Mouse (Mus musculus) ES-Bruce4 (cell line): ENCODE results near the gene Diaph2. TPM values are rescaled to one million over a fixed set of nuclear protein-coding genes. Genes with fewer than 3 reads are reported as not detected.

Source experiments
- H3K27ac ChIP-seq: 2 replicates; pipeline ENCODE4 v1.5.1; 2012; ENCODE audit warnings: low read length, inconsistent platforms; ENCODE audit not compliant: insufficient read depth
- H3K27me3 ChIP-seq: 2 replicates; pipeline ENCODE4 v1.6.1; 2012; ENCODE audit warnings: mild to moderate bottlenecking, low read length, inconsistent platforms; ENCODE audit not compliant: control insufficient read depth, poor library complexity, insufficient read depth, severe bottlenecking
- H3K36me3 ChIP-seq: 2 replicates; pipeline ENCODE4 v1.6.1; 2012; ENCODE audit warnings: inconsistent platforms, mild to moderate bottlenecking, low read length, moderate library complexity; ENCODE audit not compliant: control insufficient read depth, poor library complexity, insufficient read depth, severe bottlenecking
- H3K4me1 ChIP-seq: one replicate; pipeline ENCODE4 v1.8.1; 2011; ENCODE audit warnings: low read length; ENCODE audit not compliant: control insufficient read depth, insufficient read depth
- H3K4me3 ChIP-seq: 2 replicates; pipeline ENCODE4 v1.5.1; 2011; ENCODE audit warnings: low read depth, mild to moderate bottlenecking, low read length
- H3K9ac ChIP-seq: 2 replicates; pipeline ENCODE4 v1.6.1; 2012; ENCODE audit warnings: low read depth, mild to moderate bottlenecking, inconsistent platforms; ENCODE audit not compliant: poor library complexity, severe bottlenecking
- H3K9me3 ChIP-seq: replicated peaks from 2 replicates; pipeline ENCODE4 v1.6.1; 2012; ENCODE audit warnings: mild to moderate bottlenecking, low read length, inconsistent platforms; ENCODE audit not compliant: control insufficient read depth, poor library complexity, insufficient read depth, severe bottlenecking
- CTCF ChIP-seq: IDR thresholded peaks from one replicate; pipeline ENCODE4 v1.8.1; 2011; ENCODE audit warnings: low read depth, low read length
- EP300 ChIP-seq: IDR thresholded peaks from 2 replicates; pipeline ENCODE4 v1.6.1; 2011; ENCODE audit warnings: low read depth, low read length; ENCODE audit not compliant: insufficient read depth
- POLR2A ChIP-seq: IDR thresholded peaks from one replicate; pipeline ENCODE4 v1.8.1; 2011; ENCODE audit warnings: low read length; ENCODE audit not compliant: insufficient read depth
- polyA plus RNA-seq: library from polyadenylated mRNA; stranded (reverse); fragments of >200 nt; gene quantifications from 2 replicates; pipeline ENCODE4 v1.2.4, GENCODE M21; 2011; ENCODE audit warnings: low read depth; ENCODE audit not compliant: missing spikeins, insufficient read depth, insufficient read length

Diaph2 gene
- polyA plus RNA-seq, 1 experiment = 26.3 TPM

DNA sequence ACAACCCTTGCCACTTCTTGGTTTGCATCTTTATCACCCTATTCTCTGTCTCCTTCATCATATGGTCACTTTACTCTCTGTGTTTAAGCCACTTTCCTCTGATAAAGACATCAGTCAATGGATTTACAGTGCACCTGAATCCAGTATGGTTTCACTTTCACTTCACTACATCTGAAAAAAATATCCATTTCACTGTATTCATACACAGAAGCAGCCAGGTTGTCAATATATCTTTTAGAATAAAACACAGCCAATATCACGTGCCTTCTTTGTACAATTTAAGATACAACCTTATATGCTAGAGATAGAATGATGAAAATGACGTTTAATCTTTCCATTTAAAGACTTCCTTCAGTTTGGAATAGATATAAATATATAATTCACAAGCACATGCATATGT lies 673.6 kb downstream of the Diaph2 start:
- no peaks in the 10 kb centered on the region for H3K9me3 ChIP-seq
- no peaks in the 10 kb centered on the region for H3K36me3 ChIP-seq
- no peak overlapping the region for H3K9ac ChIP-seq
- no peaks in the 10 kb centered on the region for H3K4me1 ChIP-seq
- H3K4me3 ChIP-seq = no peak overlapping the region
- no peak for TF ChIP-seq EP300
- no peak for TF ChIP-seq POLR2A
- TF ChIP-seq CTCF = no peak
- H3K27me3 ChIP-seq = no peaks in the 10 kb centered on the region
- no peak overlapping the region for H3K27ac ChIP-seq

DNA sequence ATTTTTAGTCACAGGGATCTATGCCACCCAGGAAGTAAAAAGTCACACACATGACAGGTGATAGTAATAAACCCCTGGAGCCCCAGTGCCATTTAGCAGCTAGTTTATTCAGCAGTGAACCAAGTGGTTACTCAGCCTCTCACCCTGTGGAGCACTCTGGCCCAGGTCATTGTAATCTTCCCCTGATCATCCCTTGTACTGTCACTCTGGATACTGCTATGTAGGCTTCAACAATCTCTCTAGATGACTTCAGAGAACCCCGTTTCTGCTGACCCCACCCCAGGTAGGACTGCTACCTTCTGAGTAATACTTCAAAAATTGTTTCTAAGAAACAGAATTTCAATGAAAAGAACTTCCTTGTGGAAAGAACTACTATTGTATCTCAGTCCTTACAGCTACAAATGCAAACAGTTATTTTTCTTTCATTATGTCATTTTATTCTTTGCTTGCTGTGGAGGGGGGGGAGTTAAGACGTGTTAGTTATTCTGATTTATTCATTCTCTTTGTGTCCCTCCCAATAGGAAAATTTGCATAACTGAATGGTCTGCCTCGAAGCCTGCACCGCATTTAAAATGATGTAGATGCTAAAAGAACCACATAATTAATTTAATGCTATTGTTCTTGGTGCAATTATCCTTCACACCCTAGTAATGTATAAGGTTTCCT lies 702.4 kb downstream of the Diaph2 start:
- no peaks in the 10 kb centered on the region for H3K4me1 ChIP-seq
- TF ChIP-seq POLR2A (no peak), EP300 (no peak), CTCF (no peak)
- no peaks in the 10 kb centered on the region for H3K27me3 ChIP-seq
- H3K27ac ChIP-seq = no peak overlapping the region
- no peaks in the 10 kb centered on the region for H3K36me3 ChIP-seq
- no peaks in the 10 kb centered on the region for H3K9me3 ChIP-seq
- H3K4me3 ChIP-seq = no peak overlapping the region
- H3K9ac ChIP-seq = no peak overlapping the region

DNA sequence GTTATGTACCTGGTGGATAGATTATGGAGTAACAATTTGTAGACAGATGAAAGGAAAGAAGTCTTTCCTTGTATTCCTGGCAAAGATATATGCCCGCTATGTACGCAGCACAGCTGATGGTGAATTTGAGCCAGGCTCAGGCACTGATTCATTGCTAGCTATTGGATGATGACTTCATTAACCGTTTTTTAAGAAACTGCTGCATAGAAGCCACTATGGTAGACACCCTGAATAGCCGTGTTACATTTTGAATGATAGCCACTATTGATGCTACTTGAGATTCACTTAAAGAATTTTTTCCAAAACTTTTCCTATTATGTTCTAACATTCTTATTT lies 702.9 kb downstream of the Diaph2 start:
- Histone ChIP-seq H3K9ac (no peak overlapping the region), H3K27me3 (no peaks in the 10 kb centered on the region), H3K4me3 (no peak overlapping the region), H3K4me1 (no peaks in the 10 kb centered on the region), H3K27ac (no peak overlapping the region), H3K9me3 (no peaks in the 10 kb centered on the region), H3K36me3 (no peaks in the 10 kb centered on the region)
- no peak for TF ChIP-seq POLR2A

DNA sequence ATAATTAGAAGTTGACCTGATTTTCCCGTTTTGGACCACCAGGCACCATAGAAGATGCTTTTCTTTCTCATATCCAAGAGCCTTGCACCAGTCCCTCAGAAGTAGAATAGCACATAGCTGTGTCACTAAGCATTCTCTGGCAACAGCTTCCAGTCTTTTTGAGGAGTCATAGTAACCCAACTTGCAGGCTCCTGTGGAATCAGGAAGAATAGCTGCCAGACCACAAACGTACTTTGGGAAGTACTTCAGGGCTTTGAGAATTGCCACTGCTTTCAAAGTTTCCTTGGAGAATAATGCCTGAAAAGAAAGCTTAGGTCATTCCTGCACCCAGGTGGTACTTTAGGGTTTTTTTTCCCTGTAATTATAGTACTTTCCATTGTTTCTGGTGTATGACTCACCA lies 723.6 kb downstream of the Diaph2 start:
- Histone ChIP-seq H3K27ac (no peak overlapping the region), H3K27me3 (no peaks in the 10 kb centered on the region), H3K36me3 (no peaks in the 10 kb centered on the region), H3K9ac (no peak overlapping the region), H3K4me3 (no peak overlapping the region), H3K4me1 (no peaks in the 10 kb centered on the region), H3K9me3 (no peaks in the 10 kb centered on the region)
- TF ChIP-seq CTCF (no peak), POLR2A (no peak), EP300 (no peak)

GRCm38 (mm10) chrX:130480877-130481276 lies 731.3 kb downstream of the Diaph2 start:
- H3K4me3 ChIP-seq = no peak overlapping the region
- TF ChIP-seq EP300 = no peak
- TF ChIP-seq POLR2A = no peak
- TF ChIP-seq CTCF = no peak
- H3K9me3 ChIP-seq = no peaks in the 10 kb centered on the region
- H3K27ac ChIP-seq = no peak overlapping the region
- no peak overlapping the region for H3K9ac ChIP-seq
- no peaks in the 10 kb centered on the region for H3K4me1 ChIP-seq
- H3K27me3 ChIP-seq = no peaks in the 10 kb centered on the region
- H3K36me3 ChIP-seq = no peaks in the 10 kb centered on the region

DNA sequence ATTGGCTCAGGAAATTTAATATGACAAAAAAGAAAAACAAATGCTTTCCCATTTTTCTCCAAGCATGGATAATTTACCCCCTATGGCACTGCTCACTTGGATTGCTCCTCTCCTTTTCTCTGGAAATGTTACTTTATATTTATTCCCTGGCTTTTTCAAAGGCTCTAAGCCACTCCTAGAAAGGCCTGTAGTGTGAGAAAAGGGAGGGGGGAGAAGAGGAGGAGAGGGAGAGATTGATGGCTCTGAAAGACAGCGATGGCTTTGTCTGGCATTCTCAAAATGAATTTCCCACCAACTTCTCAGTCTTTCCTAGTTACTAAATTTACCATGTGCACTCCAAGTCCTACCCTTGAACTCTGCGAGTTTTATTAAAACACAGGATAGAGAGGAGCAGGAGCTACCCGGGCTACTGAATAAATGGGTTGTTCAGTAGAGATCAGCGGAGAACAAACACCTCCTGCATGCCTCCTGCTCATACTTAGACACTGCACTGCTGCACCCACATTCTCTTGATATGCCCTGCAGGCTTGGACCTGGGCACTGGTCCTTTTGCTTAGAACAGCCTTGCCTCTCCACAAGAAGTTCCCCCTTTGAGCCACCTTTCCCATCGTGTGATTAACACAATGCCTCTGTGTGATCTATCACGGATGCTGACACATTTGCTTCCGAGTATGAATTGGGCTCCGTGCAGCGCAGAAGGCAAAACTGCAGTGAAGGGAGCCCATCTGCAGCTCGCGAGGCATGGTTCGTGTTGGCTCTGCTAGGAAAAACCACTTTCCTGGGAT lies 753.3 kb downstream of the Diaph2 start:
- no peak overlapping the region for H3K9ac ChIP-seq
- H3K27me3 ChIP-seq = no peaks in the 10 kb centered on the region
- no peak overlapping the region for H3K27ac ChIP-seq
- H3K36me3 ChIP-seq = no peaks in the 10 kb centered on the region
- no peak for TF ChIP-seq EP300
- no peak for TF ChIP-seq CTCF
- TF ChIP-seq POLR2A = no peak
- no peaks in the 10 kb centered on the region for H3K4me1 ChIP-seq
- H3K9me3 ChIP-seq = no peaks in the 10 kb centered on the region
- no peak overlapping the region for H3K4me3 ChIP-seq
